Mouse (Mus musculus): ENCODE data around the gene Gja3. TPM values are rescaled to one million over a fixed set of nuclear protein-coding genes. Genes with fewer than 3 reads are reported as not detected.
"Not testable (repeated sequence)": the region's sequence is repeated elsewhere in the genome, so short reads cannot be mapped to it uniquely, and the experiment has no call there.

Gja3 gene
- total RNA-seq (2015; ENCODE audit: low replicate concordance) (not detected in 2 replicates), total RNA-seq (2017; ENCODE audit: low replicate concordance) (0.42 TPM in 1 of 2 replicates, not detected in the other)

GRCm38 (mm10) chr14:57057563-57058321 is at the start of gene Gja3:
Gene Gja3, minus strand, starts transcription at chr14:57058100.
- no peak for ATAC-seq (replicated peaks; ENCODE audit: low FRiP score, poor library complexity, severe bottlenecking)

GRCm38 (mm10) chr14:57107091-57107490 is 49.2 kb upstream of the Gja3 start:
- no peak for ATAC-seq (replicated peaks; ENCODE audit: low FRiP score, poor library complexity, severe bottlenecking)

GRCm38 (mm10) chr14:57105721-57106120 is 47.8 kb upstream of the Gja3 start:
- ATAC-seq (replicated peaks; ENCODE audit: low FRiP score, poor library complexity, severe bottlenecking), result no peak

- no peak for ATAC-seq (replicated peaks; ENCODE audit: low FRiP score, poor library complexity, severe bottlenecking)
Observed at GRCm38 (mm10) chr14:57105111-57105510, 47.2 kb upstream of the Gja3 start.

GRCm38 (mm10) chr14:57104106-57105023 is 46.5 kb upstream of the Gja3 start, which contains the start of gene Gjb2:
Gene Gjb2, minus strand, starts transcription at chr14:57104702.
- no peak for ATAC-seq (replicated peaks; ENCODE audit: low FRiP score, poor library complexity, severe bottlenecking)

GRCm38 (mm10) chr14:57103711-57104105 is 45.8 kb upstream of the Gja3 start:
- ATAC-seq (replicated peaks; ENCODE audit: low FRiP score, poor library complexity, severe bottlenecking), result no peak

- no peak for ATAC-seq (replicated peaks; ENCODE audit: low FRiP score, poor library complexity, severe bottlenecking)
Observed at GRCm38 (mm10) chr14:57103121-57103520, 45.2 kb upstream of the Gja3 start.

- ATAC-seq (replicated peaks; ENCODE audit: low FRiP score, poor library complexity, severe bottlenecking), result no peak
Observed at GRCm38 (mm10) chr14:57101623-57102022, 43.7 kb upstream of the Gja3 start.

- ATAC-seq (replicated peaks; ENCODE audit: low FRiP score, poor library complexity, severe bottlenecking), result no peak
Observed at GRCm38 (mm10) chr14:57095855-57096254, 38.0 kb upstream of the Gja3 start.

- no peak for ATAC-seq (replicated peaks; ENCODE audit: low FRiP score, poor library complexity, severe bottlenecking)
Observed at GRCm38 (mm10) chr14:57093029-57093428, 35.1 kb upstream of the Gja3 start.

- no peak for ATAC-seq (replicated peaks; ENCODE audit: low FRiP score, poor library complexity, severe bottlenecking)
Observed at GRCm38 (mm10) chr14:57090001-57090400, 32.1 kb upstream of the Gja3 start.

GRCm38 (mm10) chr14:57089107-57089506 is 31.2 kb upstream of the Gja3 start:
- ATAC-seq (replicated peaks; ENCODE audit: low FRiP score, poor library complexity, severe bottlenecking), result no peak

GRCm38 (mm10) chr14:57084180-57084668 is 26.3 kb upstream of the Gja3 start:
- no peak for ATAC-seq (replicated peaks; ENCODE audit: low FRiP score, poor library complexity, severe bottlenecking)

GRCm38 (mm10) chr14:57082863-57083262 is 25.0 kb upstream of the Gja3 start:
- ATAC-seq (replicated peaks; ENCODE audit: low FRiP score, poor library complexity, severe bottlenecking), result no peak

- ATAC-seq (replicated peaks; ENCODE audit: low FRiP score, poor library complexity, severe bottlenecking), result no peak
Observed at GRCm38 (mm10) chr14:57075537-57075936, 17.6 kb upstream of the Gja3 start.

- not testable (repeated sequence) for ATAC-seq (replicated peaks; ENCODE audit: low FRiP score, poor library complexity, severe bottlenecking)
Observed at GRCm38 (mm10) chr14:57069906-57070305, 12.0 kb upstream of the Gja3 start.

GRCm38 (mm10) chr14:57066053-57066452 is 8.2 kb upstream of the Gja3 start:
- no peak for ATAC-seq (replicated peaks; ENCODE audit: low FRiP score, poor library complexity, severe bottlenecking)

- ATAC-seq (replicated peaks; ENCODE audit: low FRiP score, poor library complexity, severe bottlenecking), result not testable (repeated sequence)
Observed at GRCm38 (mm10) chr14:57060052-57060451, 2.2 kb upstream of the Gja3 start.

- ATAC-seq (replicated peaks; ENCODE audit: low FRiP score, poor library complexity, severe bottlenecking), result no peak
Observed at GRCm38 (mm10) chr14:57057204-57057562, 717 bp downstream of the Gja3 start.

GRCm38 (mm10) chr14:57052713-57053112 is 5.2 kb downstream of the Gja3 start:
- no peak for ATAC-seq (replicated peaks; ENCODE audit: low FRiP score, poor library complexity, severe bottlenecking)

GRCm38 (mm10) chr14:57043863-57044262 is 14.0 kb downstream of the Gja3 start:
- ATAC-seq (replicated peaks; ENCODE audit: low FRiP score, poor library complexity, severe bottlenecking), result no peak
